Mouse (Mus musculus) intestine, embryonic 14.5 days (tissue): ENCODE data around the gene Tle6. TPM values are rescaled to one million over a fixed set of nuclear protein-coding genes. Genes with fewer than 3 reads are reported as not detected.

ENCODE experiments used
- ATAC-seq: fragments of 200-750 bp; cut with Nextera tagmentation; replicated peaks from 2 replicates; pipeline ENCODE4 v1.8.0; 2017; ENCODE audit warnings: low read depth, moderate number of reproducible peaks, moderate TSS enrichment, moderate library complexity; ENCODE audit not compliant: low FRiP score, low TSS enrichment
- DNase-seq: peaks from one replicate; pipeline ENCODE4 v3.0.0-alpha.2; 2018; ENCODE audit warnings: low spot score
- H3K27ac ChIP-seq: fragments of 300-500 bp; sonication (generic); 2 replicates; pipeline ENCODE4 v1.5.1; 2014; ENCODE audit warnings: low read depth, mild to moderate bottlenecking, control low read depth
- H3K27me3 ChIP-seq: fragments of 300-500 bp; sonication (generic); replicated peaks from 2 replicates; pipeline ENCODE4 v1.6.1; 2014; ENCODE audit warnings: low read length, control low read depth; ENCODE audit not compliant: control insufficient read depth, insufficient read depth
- H3K36me3 ChIP-seq: fragments of 300-500 bp; sonication (generic); 2 replicates; pipeline ENCODE4 v1.6.1; 2014; ENCODE audit warnings: low read length, control low read depth; ENCODE audit not compliant: control insufficient read depth, insufficient read depth
- H3K4me1 ChIP-seq: fragments of 300-500 bp; sonication (generic); replicated peaks from 2 replicates; pipeline ENCODE4 v1.6.1; 2014; ENCODE audit warnings: low read length, control low read depth, mixed read lengths; ENCODE audit not compliant: control insufficient read depth, insufficient read depth
- H3K4me2 ChIP-seq: fragments of 300-500 bp; sonication (generic); 2 replicates; pipeline ENCODE4 v1.6.1; 2014; ENCODE audit warnings: low read length
- H3K4me3 ChIP-seq: fragments of 300-500 bp; sonication (generic); 2 replicates; pipeline ENCODE4 v1.5.1; 2014; ENCODE audit warnings: low read depth, low read length, control low read depth, mixed read lengths
- H3K9ac ChIP-seq: fragments of 300-500 bp; sonication (generic); 2 replicates; pipeline ENCODE4 v1.6.1; 2014; ENCODE audit warnings: mild to moderate bottlenecking, low read length
- H3K9me3 ChIP-seq: fragments of 300-500 bp; sonication (generic); 2 replicates; pipeline ENCODE4 v1.6.1; 2016; ENCODE audit warnings: low read length, control low read depth; ENCODE audit not compliant: control insufficient read depth
- WGBS: fragments of 180-500 bp; shearing (Covaris S2); extraction: QIAGEN DNeasy Blood & Tissue Kit; methylation state at CpG from one replicate; pipeline ENCODE4 v1.1.7; 2014; 5-methylcytosine and 5-hydroxymethylcytosine counted together
- polyA plus RNA-seq: library from polyadenylated mRNA; unstranded; fragments of >200 nt; fragmentation: Nextera tagmentation; extraction: Ambion mirVana; gene quantifications from 2 replicates; pipeline ENCODE4 v1.2.1, GENCODE M21; 2014

Gene Tle6
- polyA plus RNA-seq, 1 experiment from 2014 or later: 21.3 TPM

- H3K36me3 ChIP-seq: peaks cover 41% of the 10 kb centered on the region
- H3K9me3 ChIP-seq: no peaks in the 10 kb centered on the region
- H3K4me1 ChIP-seq: peaks cover 64% of the 10 kb centered on the region
- 47% methylated on average over 20 of the region's 20 CpGs for WGBS
- no peaks in the 10 kb centered on the region for H3K27me3 ChIP-seq
- ATAC-seq: no peak
- no peak for DNase-seq
- no peak overlapping the region for H3K9ac ChIP-seq
- H3K27ac ChIP-seq: no peak overlapping the region
- H3K4me2 ChIP-seq: no peak overlapping the region
- no peak overlapping the region for H3K4me3 ChIP-seq
Measured at GRCm38 (mm10) chr10:81565257-81566228, 35.3 kb downstream of the Tle6 start.

GRCm38 (mm10) chr10:81564734-81565133, 36.1 kb downstream of the Tle6 start:
- Histone ChIP-seq H3K9me3 (no peaks in the 10 kb centered on the region), H3K4me1 (peaks cover 56% of the 10 kb centered on the region), H3K27me3 (no peaks in the 10 kb centered on the region), H3K9ac (no peak overlapping the region), H3K27ac (no peak overlapping the region), H3K36me3 (peaks cover 41% of the 10 kb centered on the region), H3K4me2 (no peak overlapping the region), H3K4me3 (no peak overlapping the region)
- WGBS: 36% methylated on average over 10 of the region's 10 CpGs
- DNase-seq: peak; percentile 85
- ATAC-seq: no peak

GRCm38 (mm10) chr10:81564216-81564615, 36.7 kb downstream of the Tle6 start:
- peaks cover 41% of the 10 kb centered on the region for H3K36me3 ChIP-seq
- no peak for ATAC-seq

GRCm38 (mm10) chr10:81563481-81563880, 37.4 kb downstream of the Tle6 start:
- 49% methylated on average over 6 of the region's 6 CpGs for WGBS
- peak overlapping the region; percentile 50 for H3K4me2 ChIP-seq
- H3K27ac ChIP-seq: no peak overlapping the region
- no peak overlapping the region for H3K9ac ChIP-seq
- no peaks in the 10 kb centered on the region for H3K27me3 ChIP-seq
- peaks cover 41% of the 10 kb centered on the region for H3K36me3 ChIP-seq
- DNase-seq (no peak), ATAC-seq (no peak)
- peaks cover 44% of the 10 kb centered on the region for H3K4me1 ChIP-seq
- H3K9me3 ChIP-seq: no peaks in the 10 kb centered on the region
- H3K4me3 ChIP-seq: peak overlapping the region; percentile 25; the same call in 1 of the 2 replicates

More at GRCm38 (mm10) chr10:81564216-81564615, 36.7 kb downstream of the Tle6 start:
- H3K4me1 ChIP-seq: peaks cover 51% of the 10 kb centered on the region
- peak overlapping the region; percentile 25 for H3K4me3 ChIP-seq
- WGBS: 2% methylated on average over 10 of the region's 10 CpGs
- no peaks in the 10 kb centered on the region for H3K9me3 ChIP-seq
- peak overlapping the region; percentile 50 for H3K4me2 ChIP-seq
- peak; percentile 75 for DNase-seq
- 0 out of 2 replicates have a peak overlapping the region, but pooled peaks have one; percentile 34 for H3K9ac ChIP-seq
- no peaks in the 10 kb centered on the region for H3K27me3 ChIP-seq
- H3K27ac ChIP-seq: peak overlapping the region; percentile 51

- DNase-seq (no peak), ATAC-seq (no peak)
- Histone ChIP-seq H3K27ac (no peak overlapping the region), H3K4me2 (peak overlapping the region; percentile 18), H3K9ac (no peak overlapping the region), H3K4me3 (no peak overlapping the region), H3K9me3 (no peaks in the 10 kb centered on the region), H3K4me1 (peaks cover 35% of the 10 kb centered on the region), H3K36me3 (peaks cover 41% of the 10 kb centered on the region), H3K27me3 (no peaks in the 10 kb centered on the region)
- 72% methylated on average over 6 of the region's 6 CpGs for WGBS
Measured at GRCm38 (mm10) chr10:81562411-81562810, 38.5 kb downstream of the Tle6 start.

- ATAC-seq: peak; percentile 9; the same call in 1 of the 2 replicates
Measured at GRCm38 (mm10) chr10:81560719-81561459, 40.0 kb downstream of the Tle6 start.

GRCm38 (mm10) chr10:81559627-81560539, 41.0 kb downstream of the Tle6 start:
- Histone ChIP-seq H3K27ac (peak overlapping the region; percentile 90), H3K9ac (peak overlapping the region; percentile 96), H3K4me3 (peak overlapping the region; percentile 76), H3K9me3 (no peaks in the 10 kb centered on the region), H3K4me2 (peak overlapping the region; percentile 88), H3K36me3 (peaks cover 20% of the 10 kb centered on the region), H3K4me1 (peaks cover 35% of the 10 kb centered on the region), H3K27me3 (no peaks in the 10 kb centered on the region)
- WGBS: under 1% methylated on average over 27 of the region's 36 CpGs
- DNase-seq (peak; percentile 71), ATAC-seq (peak; percentile 11)

More at GRCm38 (mm10) chr10:81560719-81561459, 40.0 kb downstream of the Tle6 start:
- H3K36me3 ChIP-seq: peaks cover 30% of the 10 kb centered on the region
- 8% methylated on average over 16 of the region's 16 CpGs for WGBS
- H3K27ac ChIP-seq: peak overlapping the region; percentile 90
- H3K4me3 ChIP-seq: peak overlapping the region; percentile 76
- H3K4me2 ChIP-seq: peak overlapping the region; percentile 88
- DNase-seq: no peak
- H3K4me1 ChIP-seq: peaks cover 35% of the 10 kb centered on the region
- H3K9ac ChIP-seq: peak overlapping the region; percentile 96
- no peaks in the 10 kb centered on the region for H3K9me3 ChIP-seq
- no peaks in the 10 kb centered on the region for H3K27me3 ChIP-seq
